Mouse (Mus musculus): ENCODE results near the gene Arid5b. TPM values are rescaled to one million over a fixed set of nuclear protein-coding genes. Genes with fewer than 3 reads are reported as not detected.

Gene Arid5b
- total RNA-seq, 2 experiments from 2014 or later, result 8.5 to 17.7 TPM

DNA sequence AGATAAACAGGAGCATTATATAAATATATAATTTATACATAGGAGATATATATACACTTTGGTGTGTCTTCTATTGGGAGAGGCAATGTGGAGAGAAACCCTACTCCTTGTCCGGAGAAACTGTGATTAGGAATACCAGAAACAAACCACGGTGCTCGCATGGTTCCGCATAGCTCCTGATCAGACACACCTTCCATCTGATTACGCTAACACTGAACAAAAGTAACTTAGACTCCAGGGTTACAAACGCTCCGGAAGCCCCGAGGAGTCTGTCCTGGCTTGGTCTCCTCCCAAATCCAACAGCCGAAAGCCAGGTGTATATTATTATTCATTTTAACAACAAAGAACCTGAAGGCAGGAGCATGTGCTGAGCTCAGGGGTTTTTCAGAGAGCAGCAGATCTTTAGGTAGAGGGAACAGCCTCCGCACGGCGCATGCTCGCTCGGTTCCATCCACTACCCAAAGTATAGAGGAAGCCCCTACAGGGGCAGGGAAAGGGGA, 41.5 kb downstream of the Arid5b start:
- DNase-seq, result no peak

DNA sequence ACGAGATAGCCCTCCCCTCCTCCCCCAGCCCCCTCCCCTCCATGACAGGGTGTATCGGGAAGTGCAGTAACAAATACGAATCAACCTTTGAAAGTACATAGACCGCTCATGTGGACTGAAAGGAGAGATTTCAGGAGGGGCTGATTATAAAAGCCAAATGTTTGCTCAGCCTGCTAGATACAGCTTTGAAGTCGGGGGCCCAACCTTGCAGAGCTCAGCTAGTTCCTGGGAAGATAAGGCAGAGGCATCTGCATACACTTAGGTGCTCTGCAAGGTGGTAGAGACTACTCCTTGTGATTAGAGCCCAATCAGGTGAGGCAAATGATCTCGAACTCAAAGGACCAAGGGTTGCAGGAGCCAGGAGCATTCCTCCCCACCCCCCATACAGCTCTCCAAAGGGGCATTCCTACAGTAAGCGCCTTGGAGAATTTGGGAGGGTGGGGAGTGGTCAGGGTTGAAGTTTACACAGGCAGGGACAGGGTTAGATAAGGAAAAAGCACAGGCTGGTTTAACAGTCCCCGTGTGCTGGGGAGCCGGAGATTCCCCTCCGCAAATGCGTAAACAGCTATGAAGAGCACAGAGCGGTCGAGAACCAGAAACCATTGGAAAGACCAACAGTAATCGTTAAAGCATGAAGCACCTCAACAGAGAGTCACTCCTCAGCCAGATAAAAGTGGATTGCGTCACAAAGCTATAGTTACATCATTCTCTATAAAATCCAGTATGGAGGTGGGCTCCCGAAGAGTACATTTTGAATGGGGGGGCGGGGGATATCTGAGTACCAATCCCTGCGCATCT, 47.0 kb downstream of the Arid5b start:
- DNase-seq, result no peak

DNA sequence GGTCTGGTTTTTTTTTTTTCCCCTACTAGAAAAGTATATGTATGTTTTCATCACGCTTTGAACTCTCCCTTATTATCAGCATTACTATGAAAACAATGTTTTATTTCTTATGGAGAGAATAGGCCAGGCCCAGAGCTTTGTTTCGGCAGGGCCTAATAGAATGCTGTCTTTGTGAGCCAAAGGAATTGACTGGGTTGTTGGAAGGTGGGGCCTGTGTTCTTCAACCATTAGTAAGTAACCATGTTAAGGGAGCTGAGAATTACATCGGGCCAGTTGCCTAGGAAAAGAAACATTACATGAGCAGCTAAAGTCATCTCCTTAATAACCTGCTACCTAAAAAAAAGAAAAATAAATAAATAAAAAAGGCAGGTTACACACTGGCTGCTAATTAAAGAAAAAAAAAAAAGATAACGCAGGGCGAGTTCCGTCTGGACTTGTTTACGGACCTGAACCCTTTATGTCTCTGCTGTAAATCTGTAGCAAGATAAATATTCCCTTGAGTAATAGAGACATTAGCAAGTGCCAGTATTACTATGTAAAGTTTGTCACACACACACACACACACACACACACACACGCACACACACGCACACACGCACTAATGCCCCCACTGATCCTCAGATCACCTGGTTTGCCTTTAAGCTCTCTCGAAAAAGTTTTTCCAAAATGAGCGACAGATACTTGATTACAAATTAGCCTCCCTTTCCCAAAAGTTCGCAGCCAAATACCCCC, 47.7 kb downstream of the Arid5b start:
- no peak for DNase-seq

DNA sequence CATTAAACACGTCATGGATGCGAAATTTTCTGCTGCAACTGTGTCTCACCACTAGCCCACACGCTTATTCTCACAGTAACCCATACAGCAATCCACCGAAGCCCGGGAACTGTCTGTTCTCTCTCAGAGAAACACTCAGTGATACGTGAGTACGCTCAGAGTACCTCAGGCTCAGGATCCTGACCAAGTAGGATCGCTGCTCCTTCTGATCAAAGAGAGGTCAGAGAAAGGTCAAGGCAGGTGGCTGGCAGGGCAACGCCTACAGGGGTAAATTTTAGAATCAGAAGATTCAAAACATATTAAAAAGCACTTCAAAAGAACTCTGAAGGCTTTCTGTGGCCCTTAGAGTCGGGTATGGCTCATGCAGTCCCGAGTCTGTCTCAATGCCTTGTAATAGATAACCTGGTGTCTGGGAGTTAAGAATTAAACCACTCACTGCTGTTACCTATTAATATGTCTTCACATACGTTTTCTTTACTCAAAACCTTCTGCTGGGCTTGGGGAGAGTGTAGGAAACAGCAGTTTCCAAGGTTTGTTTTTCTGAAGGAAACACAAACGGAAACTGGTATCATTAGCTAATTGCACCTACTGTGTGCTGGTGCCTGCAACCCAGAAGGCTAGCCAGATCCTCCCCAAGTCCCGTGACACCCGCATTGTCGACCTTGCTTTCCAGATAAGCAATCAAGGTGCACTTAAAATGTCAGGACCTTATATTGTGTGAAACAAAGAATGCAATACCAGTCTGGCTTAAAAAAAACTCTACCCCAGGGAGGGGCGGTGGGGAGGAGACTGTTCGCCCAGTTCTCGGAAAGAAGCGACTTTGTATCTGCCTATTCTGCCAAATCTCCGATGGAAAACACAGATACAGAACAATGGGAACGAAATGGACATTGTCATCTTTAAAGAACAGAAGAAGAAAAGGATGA, 48.6 kb downstream of the Arid5b start:
- no peak for DNase-seq

DNA sequence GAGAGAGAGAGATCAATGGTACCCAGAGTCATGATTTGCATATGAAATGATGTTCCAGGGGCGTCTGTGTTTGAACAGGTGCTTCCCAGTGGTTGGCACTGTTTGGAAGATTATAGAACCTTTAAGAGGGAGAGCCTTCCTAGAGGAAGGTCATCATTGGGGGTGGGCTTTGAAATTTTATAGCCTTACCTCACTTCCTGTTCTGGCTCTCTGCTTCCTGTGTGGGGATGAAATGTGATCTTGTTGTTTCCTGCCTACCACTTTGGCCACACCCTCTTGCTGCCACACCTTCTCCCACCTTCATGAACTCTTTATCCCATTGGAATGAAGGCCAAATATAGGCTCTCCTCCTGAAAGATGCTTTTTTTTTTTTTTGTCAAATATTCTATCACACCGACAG, 55.9 kb downstream of the Arid5b start:
- no peak for DNase-seq

DNA sequence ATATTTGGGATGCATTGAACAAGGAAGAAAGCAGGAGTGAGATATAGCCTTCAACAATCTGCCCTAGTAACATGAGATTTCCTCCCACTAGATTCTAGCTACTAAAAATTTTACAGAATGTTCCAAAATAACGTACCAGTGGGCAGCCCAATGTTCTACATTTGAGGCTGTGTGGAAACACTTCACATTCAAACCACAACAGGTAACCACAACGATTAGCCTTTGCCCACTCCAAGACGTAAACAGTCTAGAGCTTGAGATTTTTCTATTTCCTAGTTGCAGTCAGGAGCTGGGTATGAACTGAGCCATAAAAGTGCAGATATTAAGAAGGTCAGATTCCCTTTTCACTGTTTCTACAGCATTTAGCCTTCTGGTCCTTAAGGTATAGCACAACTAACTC, 56.5 kb downstream of the Arid5b start:
- DNase-seq, result no peak

DNA sequence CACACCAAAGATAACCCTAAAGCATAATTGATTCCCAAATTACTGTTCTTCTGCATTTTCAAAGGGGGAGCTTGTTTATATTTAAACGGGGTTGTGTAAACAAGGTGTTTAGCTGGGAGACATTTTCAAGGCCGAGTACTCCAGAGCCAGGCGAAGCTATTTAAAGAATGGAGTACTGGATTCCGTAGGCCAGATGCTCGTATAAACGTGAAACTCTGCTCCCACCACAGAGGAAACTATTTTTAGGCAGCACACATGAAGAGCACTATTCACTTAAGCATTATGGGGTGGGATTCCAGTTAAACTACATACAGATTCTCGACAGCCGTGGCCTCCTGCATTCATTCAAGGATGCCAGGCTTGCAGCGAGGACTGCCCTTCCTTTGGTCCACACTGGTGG, 59.2 kb downstream of the Arid5b start:
- DNase-seq, result no peak

GRCm38 (mm10) chr10:68218678-68219077, 59.9 kb downstream of the Arid5b start:
- no peak for DNase-seq

- DNase-seq, result no peak
Observed at GRCm38 (mm10) chr10:68214809-68215468, 63.6 kb downstream of the Arid5b start.

DNA sequence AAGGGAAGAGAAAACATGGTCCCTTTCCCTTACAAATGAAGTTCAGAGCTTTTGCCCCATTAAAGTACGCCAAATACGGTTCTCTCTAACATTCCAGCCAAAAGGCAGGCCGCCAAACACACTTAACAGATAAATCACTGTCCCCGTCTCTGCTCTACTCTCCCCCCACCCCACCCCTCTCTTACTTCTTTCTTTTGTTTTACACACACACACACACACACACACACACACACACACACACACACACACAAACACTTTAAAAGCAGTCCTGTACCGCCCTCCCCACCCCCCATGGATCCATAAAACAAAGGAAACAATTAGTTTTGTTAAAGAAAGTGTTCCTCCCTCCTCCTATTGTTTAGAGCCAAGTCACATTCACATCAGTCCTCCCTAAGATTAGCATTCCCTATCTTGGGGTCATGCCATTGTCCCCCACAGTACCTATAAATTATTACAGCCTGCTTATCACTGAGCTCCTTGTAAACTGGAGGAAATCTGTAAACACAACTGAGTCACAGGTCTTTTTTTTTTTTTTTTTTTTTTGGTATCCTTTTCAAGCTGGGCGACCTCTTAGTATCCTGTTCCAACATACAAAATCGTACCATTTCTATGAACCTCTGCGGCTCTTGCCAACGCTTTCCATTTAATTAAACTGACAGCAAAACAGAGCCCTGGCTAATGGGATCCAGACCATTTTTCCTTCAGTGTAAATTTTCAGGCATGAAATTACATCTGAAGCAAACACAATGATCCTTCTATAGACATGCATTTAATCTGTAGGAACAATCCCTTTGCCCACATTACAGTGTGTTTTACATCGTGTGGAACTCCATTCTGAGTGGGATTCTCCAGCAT, 66.3 kb downstream of the Arid5b start:
- DNase-seq, result no peak

DNA sequence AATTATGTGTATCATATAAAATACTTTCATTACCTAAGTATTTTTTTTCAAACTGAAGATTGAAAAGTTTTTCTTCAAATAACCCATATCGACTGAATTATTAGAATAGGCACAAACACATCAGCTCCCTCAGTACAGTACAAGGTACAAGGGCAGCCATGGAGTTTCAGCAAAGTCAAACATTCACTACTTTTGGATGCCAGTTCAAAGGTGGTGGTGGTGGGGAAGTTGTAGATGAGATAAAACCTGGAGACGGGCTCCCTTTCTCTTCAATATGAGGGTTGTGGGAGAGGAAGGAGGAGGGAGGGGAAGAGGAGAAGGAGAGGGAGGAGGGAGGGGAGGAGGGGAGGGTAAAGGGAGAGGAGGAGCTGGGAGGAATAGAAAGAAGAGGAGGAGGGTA, 67.0 kb downstream of the Arid5b start:
- DNase-seq, result no peak

DNA sequence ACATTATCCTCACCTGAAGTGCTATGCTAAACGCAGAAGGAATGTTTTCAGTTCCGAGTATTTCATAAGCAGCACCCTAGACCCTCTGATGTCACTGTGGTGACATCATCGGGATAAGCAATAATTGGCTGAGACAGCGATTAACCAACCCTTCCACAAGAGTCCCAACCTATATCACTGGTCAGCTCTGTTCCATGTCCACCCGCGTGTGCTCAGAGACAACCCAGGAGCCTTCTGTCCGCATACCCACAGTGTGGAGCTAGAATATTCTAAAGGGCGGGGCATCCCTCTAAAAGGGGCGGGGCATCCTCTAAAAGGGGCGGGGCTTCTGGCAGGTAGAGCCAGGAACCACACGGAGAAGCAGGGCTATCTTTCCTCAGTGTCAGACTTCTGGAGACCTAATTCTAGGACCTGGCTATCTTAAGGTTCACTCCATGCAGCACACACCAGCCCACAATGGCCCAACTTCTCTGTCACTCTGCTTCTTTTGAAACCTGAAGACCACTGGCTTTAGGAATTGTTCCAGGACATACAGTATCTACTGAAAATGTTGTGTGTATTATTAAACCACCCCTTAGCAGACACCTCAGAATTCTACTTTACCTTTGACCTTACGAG, 68.4 kb downstream of the Arid5b start:
- DNase-seq, result no peak

DNA sequence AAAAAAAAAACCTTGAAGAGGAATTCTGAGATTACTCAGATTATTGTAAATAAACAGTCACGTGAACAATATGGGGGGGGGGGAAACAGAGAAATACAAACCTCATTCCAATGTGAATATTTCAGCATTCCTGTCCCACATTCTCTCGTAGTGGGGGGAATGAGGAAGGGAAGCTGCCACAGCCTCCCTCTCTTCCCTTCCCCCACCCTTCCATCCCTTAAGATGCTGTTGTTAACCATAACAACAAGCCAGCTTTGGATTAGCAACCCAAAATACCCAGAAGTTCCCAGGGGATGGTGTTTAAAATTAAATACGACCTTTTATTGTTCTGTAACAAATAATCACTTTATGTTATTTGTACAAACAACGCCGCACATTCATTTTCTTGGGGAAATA, 69.9 kb downstream of the Arid5b start:
- no peak for DNase-seq

DNA sequence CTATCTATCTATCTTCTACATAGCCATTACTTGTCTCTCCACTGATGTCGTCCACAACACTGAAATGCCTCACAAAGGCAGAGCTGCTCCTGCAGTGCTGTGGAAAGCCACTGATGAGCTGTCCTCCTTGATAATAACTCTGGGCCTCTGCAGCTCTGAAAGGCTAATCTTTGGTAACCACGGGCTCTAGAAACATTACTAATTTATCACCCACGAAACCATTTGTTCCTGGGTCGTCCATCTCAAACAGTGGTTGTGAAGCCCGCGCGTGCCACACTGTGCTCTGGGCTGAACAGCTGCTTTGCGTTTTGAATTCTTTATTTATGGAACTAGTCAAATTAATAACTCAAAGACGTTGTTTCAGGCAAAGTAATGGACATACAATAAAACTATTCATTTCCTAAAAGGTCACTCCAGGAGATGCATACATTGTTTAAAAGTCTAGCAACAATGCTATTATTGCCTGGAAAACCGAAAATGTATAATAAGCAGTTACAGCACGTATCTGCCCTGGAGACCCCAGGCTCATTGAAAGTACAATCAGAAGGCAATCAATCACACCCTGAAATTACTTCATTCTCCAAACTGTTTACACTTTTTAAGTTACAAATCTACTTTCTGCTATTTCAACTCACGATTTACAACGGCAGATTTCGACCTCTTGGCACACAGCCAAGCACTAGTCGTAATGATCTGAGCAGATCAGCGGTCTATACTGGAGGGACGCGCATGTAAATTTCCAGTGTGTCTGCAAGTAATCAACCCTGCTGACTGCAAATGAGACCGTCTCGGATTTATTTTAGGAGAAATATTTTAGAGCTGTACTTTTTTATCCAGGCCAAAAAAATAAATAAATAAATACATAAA, 70.5 kb downstream of the Arid5b start:
- no peak for DNase-seq

GRCm38 (mm10) chr10:68204391-68204790, 74.1 kb downstream of the Arid5b start:
- DNase-seq, result no peak

DNA sequence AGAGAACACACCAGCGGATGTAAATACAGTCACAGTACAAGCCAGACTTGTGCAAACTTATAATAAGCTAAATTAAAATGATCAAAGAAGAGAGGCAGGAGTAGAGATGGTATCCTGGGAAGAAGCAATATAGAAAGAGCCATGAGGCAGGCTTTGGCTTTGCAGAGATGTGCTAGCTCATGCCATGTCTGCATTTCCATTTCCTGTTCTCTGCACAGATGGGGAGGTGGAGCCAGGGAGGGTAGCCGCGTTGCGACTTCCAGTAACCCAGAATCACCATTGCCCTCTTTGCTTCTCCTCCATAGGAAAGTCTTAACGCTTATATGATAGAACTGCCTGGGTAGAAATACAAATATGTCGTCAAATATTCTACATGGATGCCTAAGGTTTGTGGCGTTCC, 74.7 kb downstream of the Arid5b start:
- DNase-seq, result no peak

DNA sequence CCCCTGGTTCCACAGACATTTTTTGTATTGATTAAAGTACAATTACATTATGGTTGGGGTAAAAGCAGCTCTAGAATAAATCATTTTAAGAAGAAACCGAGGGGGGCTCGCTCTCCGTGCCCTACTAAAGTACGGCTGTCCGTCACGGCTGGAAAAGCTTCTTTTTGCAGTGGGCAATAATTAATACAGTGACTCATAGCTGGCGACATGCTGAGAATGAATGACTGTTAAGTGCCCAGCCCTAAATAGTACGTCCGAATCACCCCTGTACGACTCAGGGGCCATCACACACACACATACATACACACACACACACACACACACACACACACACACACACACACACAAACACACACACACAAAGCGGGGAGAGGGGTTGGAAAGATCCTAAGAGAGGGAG, 75.2 kb downstream of the Arid5b start:
- no peak for DNase-seq

- DNase-seq, result no peak
Observed at GRCm38 (mm10) chr10:68199440-68199839, 79.1 kb downstream of the Arid5b start.

DNA sequence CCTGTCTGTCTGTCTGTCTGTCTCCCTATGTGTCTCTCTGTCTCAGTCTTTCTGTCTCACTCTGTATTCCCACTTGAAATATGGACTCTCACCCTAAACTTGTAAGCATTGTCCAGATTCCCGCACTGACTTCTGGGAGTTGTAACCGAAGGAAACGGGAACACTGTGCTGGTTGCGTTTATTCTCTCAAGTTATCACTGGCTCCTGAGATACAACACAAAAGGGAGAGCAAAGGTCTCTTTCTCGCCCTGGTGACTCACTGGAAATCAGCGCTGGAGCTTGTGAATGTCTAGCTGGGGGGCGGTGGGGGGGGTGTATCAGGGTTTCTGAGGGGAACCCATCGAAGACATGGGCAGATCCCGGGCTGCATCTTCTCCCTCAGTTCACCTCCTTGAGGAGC, 82.2 kb downstream of the Arid5b start:
- no peak for DNase-seq
